22 mouse cellular contexts compared by ENCODE assay signal in genomic region chr16:91496766-91497165, GRCm38 (mm10).
"Had no signal": no experiment of that assay in that cellular context is flagged by ENCODE, and none has a peak within 500 bp of the region (broad histone marks: within the 10 kb centered on the region; RNA-seq: fewer than 3 reads in every experiment).

No protein-coding gene starts in this region.

- H3K27ac ChIP-seq: heart, embryonic 10.5 days; hindbrain, embryonic 10.5 days; hindbrain, embryonic 12.5 days; hindbrain, embryonic 14.5 days; limb, embryonic 10.5 days; limb, embryonic 12.5 days; liver, embryonic 13.5 days had no signal

- ATAC-seq: hindbrain, embryonic 16.5 days; inflammation-experienced regulatory T-cells, adult 6 months; intestine, embryonic 16.5 days had no signal

- H3K4me3 ChIP-seq: heart, embryonic 10.5 days; heart, embryonic 12.5 days; hindbrain, embryonic 10.5 days; hindbrain, embryonic 12.5 days; limb, embryonic 10.5 days; limb, embryonic 12.5 days; liver, embryonic 13.5 days had no signal

- H3K4me2 ChIP-seq: heart, embryonic 12.5 days; hindbrain, embryonic 12.5 days; hindbrain, embryonic 14.5 days; limb, embryonic 12.5 days; liver, embryonic 11.5 days; liver, embryonic 13.5 days had no signal

- H3K27me3 ChIP-seq: heart, embryonic 12.5 days; hindbrain, embryonic 12.5 days; limb, embryonic 12.5 days; liver, embryonic 13.5 days had no signal

- H3K9ac ChIP-seq: heart, embryonic 12.5 days; hindbrain, embryonic 12.5 days; hindbrain, embryonic 14.5 days; limb, embryonic 12.5 days; liver, embryonic 13.5 days had no signal

- H3K9me3 ChIP-seq: heart, embryonic 10.5 days; heart, embryonic 12.5 days; hindbrain, embryonic 10.5 days; hindbrain, embryonic 12.5 days; limb, embryonic 10.5 days; limb, embryonic 12.5 days; liver, embryonic 13.5 days had no signal

- H3K4me1 ChIP-seq: heart, embryonic 10.5 days; hindbrain, embryonic 10.5 days; hindbrain, embryonic 12.5 days; limb, embryonic 10.5 days; limb, embryonic 12.5 days had no signal

- DNase-seq: gastrocnemius, postnatal 10 days; heart, adult 18-20 months; heart, postnatal 10 days; heart, postnatal 4 days; kidney, adult 18-20 months; kidney, adult 8-10 months; kidney, postnatal 10 days; layer of hippocampus, adult 9-11 months; layer of hippocampus, postnatal 36 days; liver; liver, embryonic 13.5 days had no signal
